In genomic region chr5:66174160-66174837, GRCm38 (mm10) we compare ENCODE assay signal across 11 mouse cellular contexts. TPM values are rescaled to one million over a fixed set of nuclear protein-coding genes. Genes with fewer than 3 reads are reported as not detected.
DNase-seq lines count a peak whose midpoint lies in the region; ATAC-seq and TF ChIP-seq lines count a peak whose summit lies in the region.
"Had no signal": no experiment of that assay in that cellular context is flagged by ENCODE, and none has a peak within 500 bp of the region (broad histone marks: within the 10 kb centered on the region; RNA-seq: fewer than 3 reads in every experiment).

No protein-coding gene starts in this region.

- H3K4me1 ChIP-seq in kidney, adult 2 months (ENCODE audit: control insufficient read depth, insufficient read depth, low read length): peaks cover 3% of the 10 kb centered on the region; the same call in 1 of the 2 replicates
- peaks cover 10% of the 10 kb centered on the region; the same call in 1 of the 2 replicates for H3K4me1 ChIP-seq in forebrain, embryonic 13.5 days
- H3K4me1 ChIP-seq in midbrain, embryonic 14.5 days (ENCODE audit: control insufficient read depth, insufficient read depth, low read length): peaks cover 3% of the 10 kb centered on the region; the same call in 1 of the 2 replicates

- peak; percentile 91 for ATAC-seq in Patski
- ATAC-seq in forebrain, embryonic 13.5 days: peak; percentile 66
- no peak for ATAC-seq in midbrain, embryonic 14.5 days (ENCODE audit: low FRiP score, low TSS enrichment)
- no peak for ATAC-seq in granulocyte monocyte progenitor cell, adult 5-6 weeks (replicated peaks; ENCODE audit: poor library complexity, severe bottlenecking)

- in situ Hi-C loops in Patski (cut with MboI; ENCODE audit: low pct_unique_long_range_greater_than_20kb): no loop called here

- H3K9me3 ChIP-seq in forebrain, embryonic 13.5 days (replicated peaks): no peaks in the 10 kb centered on the region
- H3K9me3 ChIP-seq in midbrain, embryonic 14.5 days (ENCODE audit: control insufficient read depth, low read length): no peaks in the 10 kb centered on the region

- CTCF ChIA-PET in Patski (lab: Charles Lee): interaction anchor here (1.1 to 1.3 kb wide), 3 partner anchors 9 to 21 kb away, joined by 3 to 5 read pairs (median 4); no protein-coding TSS in a partner anchor

- no peak overlapping the region for H3K4me3 ChIP-seq in kidney, adult 2 months (ENCODE audit: insufficient read depth, low read depth, low read length)
- peak overlapping the region; percentile 14; the same call in 1 of the 2 replicates for H3K4me3 ChIP-seq in forebrain, embryonic 13.5 days
- no peak overlapping the region for H3K4me3 ChIP-seq in midbrain, embryonic 14.5 days (replicated peaks; ENCODE audit: low read depth, low read length)

- POLR2A ChIA-PET in Patski (lab: Charles Lee): no interaction called here

- H3K9ac ChIP-seq in forebrain, embryonic 13.5 days: no peak overlapping the region
- H3K9ac ChIP-seq in midbrain, embryonic 14.5 days (replicated peaks; ENCODE audit: low read length): no peak overlapping the region

- peak overlapping the region; percentile 45 for H3K4me2 ChIP-seq in forebrain, embryonic 13.5 days
- peak overlapping the region; percentile 22; the same call in 1 of the 2 replicates for H3K4me2 ChIP-seq in midbrain, embryonic 14.5 days (ENCODE audit: low read length)

- H3K36me3 ChIP-seq in kidney, adult 2 months (ENCODE audit: control insufficient read depth, insufficient read depth, low read length): no peaks in the 10 kb centered on the region
- no peaks in the 10 kb centered on the region for H3K36me3 ChIP-seq in forebrain, embryonic 13.5 days (ENCODE audit: poor library complexity, severe bottlenecking)
- H3K36me3 ChIP-seq in midbrain, embryonic 14.5 days (ENCODE audit: control insufficient read depth, insufficient read depth, low read length): no peaks in the 10 kb centered on the region

- no peaks in the 10 kb centered on the region for H3K27me3 ChIP-seq in kidney, adult 2 months (replicated peaks; ENCODE audit: control insufficient read depth, insufficient read depth, low read length)
- H3K27me3 ChIP-seq in Patski: no peaks in the 10 kb centered on the region
- no peaks in the 10 kb centered on the region for H3K27me3 ChIP-seq in forebrain, embryonic 13.5 days
- H3K27me3 ChIP-seq in midbrain, embryonic 14.5 days (ENCODE audit: control insufficient read depth, insufficient read depth, low read length): no peaks in the 10 kb centered on the region

- TF ChIP-seq POLR2A in kidney, adult 2 months (IDR thresholded peaks at IDR 0.05; ENCODE audit: low read depth, low read length): no peak

- TF ChIP-seq CTCF in kidney, adult 2 months (conservative IDR thresholded peaks at IDR 0.05; ENCODE audit: insufficient read depth, insufficient read length, low read depth, low read length): no peak
- no peak for TF ChIP-seq CTCF in Patski (IDR thresholded peaks at IDR 0.05)

- 63% methylated on average over 23 of the region's 23 CpGs for WGBS in kidney, adult 2 months
- WGBS in forebrain, embryonic 13.5 days: 40% methylated on average over 23 of the region's 23 CpGs
- WGBS in midbrain, embryonic 14.5 days: 58% methylated on average over 23 of the region's 23 CpGs

- peak; percentile 17 to 47 for DNase-seq in kidney, postnatal 4 days
- DNase-seq in kidney, adult 2 months: no peak
- DNase-seq in Patski (ENCODE audit: low read depth, low spot score): peak; percentile 86
- peak; percentile 70 for DNase-seq in midbrain, embryonic 14.5 days
- DNase-seq in ovary, postnatal 36 days (ENCODE audit: low spot score): no peak
- no peak for DNase-seq in layer of hippocampus, postnatal 25 days (ENCODE audit: extremely low spot score in 1 of 2, low spot score in 1 of 2)
- DNase-seq: adrenal gland, adult 8-10 months; cerebellum, adult 9-11 months; thymus, postnatal 36 days had no signal

- no peak overlapping the region for H3K27ac ChIP-seq in kidney, adult 2 months (ENCODE audit: insufficient read depth, low read depth, low read length)
- H3K27ac ChIP-seq in forebrain, embryonic 13.5 days: peak overlapping the region; percentile 25; the same call in 1 of the 2 replicates
- peak overlapping the region; percentile 68 for H3K27ac ChIP-seq in midbrain, embryonic 14.5 days (replicated peaks; ENCODE audit: low read depth, low read length)

RNA-seq across cellular contexts. Expression of gene Rbm47, which starts 1.4 kb away (rescaled TPM):
- 156 and 171 TPM in 2 replicates for polyA plus RNA-seq in kidney, adult 2 months (2012; rRNA removed)
- polyA plus RNA-seq in Patski (2021): 33.4 TPM
- 2.6 and 3.9 TPM in 2 replicates for polyA plus RNA-seq in forebrain, embryonic 13.5 days (2015; fragmentation: Nextera tagmentation; extraction: Ambion mirVana)
- 0.30 and 1.0 TPM in 2 replicates for polyA plus RNA-seq in midbrain, embryonic 14.5 days (2014; fragmentation: Nextera tagmentation; extraction: Ambion mirVana)
- 1 to 10 TPM; 1.3 TPM for total RNA-seq in layer of hippocampus, postnatal 25 days (2021)
- 8.9 and 11.7 TPM in 2 replicates for total RNA-seq in granulocyte monocyte progenitor cell, adult 5-6 weeks (2014; fragmentation: Nextera tagmentation)
- total RNA-seq in granulocyte monocyte progenitor cell, adult 5-6 weeks (2017): 3.2 and 5.1 TPM in 2 replicates

Comparison
In these comparisons a context has a peak if more than half of its experiments do, and no peak if none do; other contexts are left out.
1. DNase-seq: peak in kidney, postnatal 4 days (2 of 2), Patski (single experiment) and midbrain, embryonic 14.5 days (single experiment); none in kidney, adult 2 months (single experiment), ovary, postnatal 36 days (single experiment) and layer of hippocampus, postnatal 25 days (0 of 2).
2. ATAC-seq: peak in Patski (single experiment) and forebrain, embryonic 13.5 days (single experiment); none in midbrain, embryonic 14.5 days (single experiment) and granulocyte monocyte progenitor cell, adult 5-6 weeks (single experiment).